Mouse (Mus musculus) lung, embryonic 16.5 days (tissue): ENCODE data around the gene Ivd. TPM values are rescaled to one million over a fixed set of nuclear protein-coding genes. Genes with fewer than 3 reads are reported as not detected.

Source experiments
- ATAC-seq: fragments of 200-750 bp; cut with Nextera tagmentation; 2 replicates; pipeline ENCODE4 v1.8.0; 2017; ENCODE audit warnings: low read depth, mild to moderate bottlenecking, moderate library complexity
- H3K27ac ChIP-seq: fragments of 300-500 bp; sonication (generic); 2 replicates; pipeline ENCODE4 v1.5.1; 2014; ENCODE audit warnings: mild to moderate bottlenecking, control low read depth, low read length
- H3K27me3 ChIP-seq: fragments of 300-500 bp; sonication (generic); 2 replicates; pipeline ENCODE4 v1.6.1; 2014; ENCODE audit warnings: low read depth, low read length, mixed read lengths; ENCODE audit not compliant: control insufficient read depth, insufficient read depth
- H3K36me3 ChIP-seq: fragments of 300-500 bp; sonication (generic); 2 replicates; pipeline ENCODE4 v1.6.1; 2014; ENCODE audit warnings: low read length; ENCODE audit not compliant: control insufficient read depth, insufficient read depth
- H3K4me1 ChIP-seq: fragments of 300-500 bp; sonication (generic); replicated peaks from 2 replicates; pipeline ENCODE4 v1.6.1; 2014; ENCODE audit warnings: low read length, mixed read lengths; ENCODE audit not compliant: control insufficient read depth, insufficient read depth
- H3K4me2 ChIP-seq: fragments of 300-500 bp; sonication (generic); 2 replicates; pipeline ENCODE4 v1.6.1; 2014; ENCODE audit warnings: low read depth, low read length, control low read depth
- H3K4me3 ChIP-seq: fragments of 300-500 bp; sonication (generic); 2 replicates; pipeline ENCODE4 v1.5.1; 2014; ENCODE audit warnings: mild to moderate bottlenecking, low read length, control low read depth
- H3K9ac ChIP-seq: fragments of 300-500 bp; sonication (generic); 2 replicates; pipeline ENCODE4 v1.6.1; 2014; ENCODE audit warnings: low read length, control low read depth
- H3K9me3 ChIP-seq: fragments of 300-500 bp; sonication (generic); 2 replicates; pipeline ENCODE4 v1.6.1; 2016; ENCODE audit warnings: low read length; ENCODE audit not compliant: control insufficient read depth
- WGBS: fragments of 180-500 bp; shearing (Covaris S2); extraction: QIAGEN DNeasy Blood & Tissue Kit; methylation state at CpG from one replicate; pipeline ENCODE4 v1.1.7; 2014; 5-methylcytosine and 5-hydroxymethylcytosine counted together
- polyA plus RNA-seq: library from polyadenylated mRNA; unstranded; fragments of >200 nt; fragmentation: Nextera tagmentation; extraction: Ambion mirVana; gene quantifications from 2 replicates; pipeline ENCODE4 v1.2.1, GENCODE M21; 2015

The Ivd gene
- polyA plus RNA-seq, 1 experiment from 2014 or later = 77.9 TPM

DNA sequence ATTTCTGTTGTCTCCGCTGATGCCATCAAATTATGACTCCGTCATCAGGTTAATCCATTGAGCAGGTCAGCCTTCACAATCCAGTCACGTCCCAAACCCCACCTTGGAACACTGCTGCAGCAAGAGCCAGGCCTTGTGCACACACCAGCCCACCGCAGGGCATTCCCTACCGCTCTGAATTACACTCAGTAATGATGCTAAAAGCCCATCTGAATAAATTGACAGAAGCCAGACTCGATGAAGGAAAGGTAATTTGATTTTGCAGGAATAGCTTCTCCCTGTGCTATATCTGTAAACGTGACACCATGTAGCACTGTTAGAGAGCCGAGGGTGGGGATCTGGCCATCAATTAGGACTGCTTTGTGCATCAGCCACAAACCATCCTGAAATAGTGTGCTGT is 13.6 kb downstream of the Ivd start:
- H3K4me2 ChIP-seq = no peak overlapping the region
- H3K4me3 ChIP-seq = no peak overlapping the region
- peaks cover 15% of the 10 kb centered on the region; the same call in 1 of the 2 replicates for H3K4me1 ChIP-seq
- no peaks in the 10 kb centered on the region for H3K9me3 ChIP-seq
- H3K27ac ChIP-seq = no peak overlapping the region
- no peak overlapping the region for H3K9ac ChIP-seq
- no peak for ATAC-seq
- H3K36me3 ChIP-seq = peaks cover 18% of the 10 kb centered on the region
- no peaks in the 10 kb centered on the region for H3K27me3 ChIP-seq
- 91% methylated on average over 8 of the region's 8 CpGs for WGBS

- Histone ChIP-seq H3K9ac (no peak overlapping the region), H3K36me3 (peaks cover 20% of the 10 kb centered on the region), H3K27me3 (no peaks in the 10 kb centered on the region), H3K27ac (no peak overlapping the region), H3K9me3 (no peaks in the 10 kb centered on the region), H3K4me2 (no peak overlapping the region), H3K4me1 (peaks cover 5% of the 10 kb centered on the region; the same call in 1 of the 2 replicates), H3K4me3 (no peak overlapping the region)
- WGBS = 92% methylated on average over 9 of the region's 9 CpGs
- no peak for ATAC-seq
These were observed 14.7 kb downstream of the Ivd start for GRCm38 (mm10) chr2:118876453-118876852.

DNA sequence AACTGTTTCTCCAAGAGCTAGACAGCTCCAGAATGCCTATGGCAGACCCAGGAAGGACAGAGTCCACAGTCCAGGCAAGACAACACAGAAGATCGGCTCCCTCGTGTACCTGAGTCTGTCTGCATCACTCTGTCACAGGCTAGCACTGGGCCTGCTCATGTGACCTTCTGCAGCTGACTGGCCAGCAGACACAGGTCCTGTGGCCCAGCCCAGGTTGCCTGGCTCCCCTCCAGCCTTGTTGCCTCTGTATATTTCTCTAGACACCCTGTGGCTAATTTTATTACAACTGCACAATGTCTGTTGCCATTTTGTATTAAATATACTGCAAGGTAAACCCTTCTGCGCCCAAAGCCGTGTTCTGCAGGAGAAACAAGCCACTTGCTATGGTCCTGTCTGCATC is 19.3 kb downstream of the Ivd start:
- 77% methylated on average over 4 of the region's 4 CpGs for WGBS
- no peak overlapping the region for H3K27ac ChIP-seq

GRCm38 (mm10) chr2:118881956-118882355 is 20.2 kb downstream of the Ivd start:
- Histone ChIP-seq H3K36me3 (peaks cover 13% of the 10 kb centered on the region; the same call in 1 of the 2 replicates), H3K9ac (no peak overlapping the region), H3K27me3 (peaks cover 20% of the 10 kb centered on the region), H3K4me1 (no peaks in the 10 kb centered on the region; the same call in 1 of the 2 replicates), H3K27ac (no peak overlapping the region), H3K9me3 (no peaks in the 10 kb centered on the region), H3K4me3 (no peak overlapping the region), H3K4me2 (no peak overlapping the region)
- 85% methylated on average over 5 of the region's 5 CpGs for WGBS
- no peak for ATAC-seq

More for the DNA sequence above, 19.3 kb downstream of the Ivd start:
- Histone ChIP-seq H3K4me3 (no peak overlapping the region), H3K36me3 (peaks cover 13% of the 10 kb centered on the region; the same call in 1 of the 2 replicates), H3K27me3 (peaks cover 14% of the 10 kb centered on the region), H3K4me2 (no peak overlapping the region), H3K9ac (no peak overlapping the region), H3K9me3 (no peaks in the 10 kb centered on the region), H3K4me1 (no peaks in the 10 kb centered on the region; the same call in 1 of the 2 replicates)
- no peak for ATAC-seq

GRCm38 (mm10) chr2:118882840-118883679 is 21.3 kb downstream of the Ivd start:
- peaks cover 4% of the 10 kb centered on the region for H3K4me1 ChIP-seq
- WGBS = 3% methylated on average over 32 of the region's 32 CpGs
- H3K4me2 ChIP-seq = peak overlapping the region; percentile 67
- H3K27ac ChIP-seq = peak overlapping the region; percentile 10; the same call in 1 of the 2 replicates
- H3K9ac ChIP-seq = peak overlapping the region; percentile 64
- H3K4me3 ChIP-seq = peak overlapping the region; percentile 34
- peaks cover 5% of the 10 kb centered on the region; the same call in 1 of the 2 replicates for H3K36me3 ChIP-seq
- H3K9me3 ChIP-seq = no peaks in the 10 kb centered on the region
- H3K27me3 ChIP-seq = peaks cover 25% of the 10 kb centered on the region
- peak; percentile 91 for ATAC-seq

GRCm38 (mm10) chr2:118887440-118887839 is 25.7 kb downstream of the Ivd start:
- H3K9ac ChIP-seq = no peak overlapping the region
- WGBS = 54% methylated on average over 13 of the region's 13 CpGs
- peaks cover 4% of the 10 kb centered on the region for H3K4me1 ChIP-seq
- no peak overlapping the region for H3K27ac ChIP-seq
- no peak overlapping the region for H3K4me3 ChIP-seq
- H3K36me3 ChIP-seq = no peaks in the 10 kb centered on the region
- no peak overlapping the region for H3K4me2 ChIP-seq
- H3K27me3 ChIP-seq = peaks cover 25% of the 10 kb centered on the region
- no peaks in the 10 kb centered on the region for H3K9me3 ChIP-seq
- no peak for ATAC-seq

DNA sequence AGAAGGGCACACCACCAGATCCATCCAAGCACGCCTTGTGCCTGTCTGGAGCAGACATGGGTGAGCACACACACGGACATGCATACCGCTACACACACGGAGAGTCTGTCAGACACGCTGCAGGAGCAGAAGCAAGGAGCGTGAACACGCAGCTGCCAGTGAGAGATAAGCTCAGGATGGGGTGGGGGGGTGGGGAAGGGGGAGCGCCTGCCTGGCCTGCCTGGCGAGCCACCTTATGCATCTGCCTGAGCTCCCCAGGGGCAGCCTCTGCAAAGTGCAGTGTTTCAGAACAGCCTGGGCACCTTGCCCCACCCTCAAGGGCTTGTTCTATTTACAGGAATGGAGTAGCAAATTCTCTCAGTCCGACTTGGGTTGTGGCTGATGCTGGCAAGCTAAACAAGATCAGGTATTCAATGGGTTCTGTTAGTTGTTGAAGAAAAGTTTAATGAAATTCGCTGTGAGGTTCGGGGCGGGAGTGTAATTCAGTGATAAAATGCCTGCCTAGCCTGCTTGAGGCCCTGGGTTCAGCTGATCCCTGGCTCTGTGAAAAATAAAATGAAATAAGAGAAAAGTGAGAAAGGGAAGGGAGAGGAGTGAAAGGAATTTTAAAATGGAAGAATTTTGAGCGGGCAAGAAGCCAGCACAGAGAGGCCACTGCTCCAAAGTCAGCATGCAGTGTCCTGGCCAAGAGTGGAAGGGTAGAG is 26.2 kb downstream of the Ivd start:
- Histone ChIP-seq H3K4me2 (no peak overlapping the region), H3K9me3 (no peaks in the 10 kb centered on the region), H3K27ac (no peak overlapping the region), H3K9ac (no peak overlapping the region), H3K4me1 (peaks cover 4% of the 10 kb centered on the region), H3K36me3 (no peaks in the 10 kb centered on the region), H3K4me3 (no peak overlapping the region), H3K27me3 (peaks cover 25% of the 10 kb centered on the region)
- no peak for ATAC-seq
- WGBS = 20% methylated on average over 12 of the region's 14 CpGs

DNA sequence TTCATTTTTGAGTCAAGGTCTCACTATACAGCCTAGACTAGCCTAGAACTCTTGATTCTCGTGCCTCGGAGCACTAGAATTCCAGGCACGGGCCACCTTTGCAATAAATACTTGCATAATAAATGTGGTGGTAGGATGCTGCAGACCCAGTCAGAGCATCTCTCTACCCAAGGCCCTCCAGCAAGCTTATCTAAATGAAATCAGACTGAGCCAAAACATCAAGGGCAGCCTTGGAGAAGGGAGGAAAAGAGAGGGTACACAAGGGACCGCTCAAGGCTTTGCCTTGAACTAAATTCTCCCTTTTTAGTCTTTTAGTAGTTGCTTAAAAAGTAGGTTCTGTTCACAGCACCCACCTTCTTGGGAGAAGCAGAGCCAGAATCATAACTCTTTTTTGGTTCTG is 29.4 kb downstream of the Ivd start:
- Histone ChIP-seq H3K27me3 (peaks cover 30% of the 10 kb centered on the region), H3K9ac (no peak overlapping the region), H3K9me3 (no peaks in the 10 kb centered on the region), H3K36me3 (no peaks in the 10 kb centered on the region), H3K4me1 (peaks cover 6% of the 10 kb centered on the region), H3K27ac (no peak overlapping the region), H3K4me3 (no peak overlapping the region), H3K4me2 (no peak overlapping the region)
- 84% methylated on average over 4 of the region's 4 CpGs for WGBS
- ATAC-seq = no peak
